Mouse (Mus musculus): Measurements from ENCODE around the gene Col11a2. TPM values are rescaled to one million over a fixed set of nuclear protein-coding genes. Genes with fewer than 3 reads are reported as not detected.

The Col11a2 gene
- polyA plus RNA-seq, 1 experiment from 2014 or later = 53.9 TPM

GRCm38 (mm10) chr17:34057224-34057623 is 18.0 kb downstream of the Col11a2 start:
- Histone ChIP-seq H3K4me2 (ENCODE audit: low read depth, low read length) (no peak overlapping the region), H3K4me1 (ENCODE audit: control insufficient read depth, insufficient read depth, low read length) (no peaks in the 10 kb centered on the region), H3K27ac (replicated peaks; ENCODE audit: low read depth, low read length) (no peak overlapping the region), H3K27me3 (replicated peaks; ENCODE audit: control insufficient read depth, insufficient read depth, low read length) (no peaks in the 10 kb centered on the region), H3K9ac (ENCODE audit: low read depth, low read length) (no peak overlapping the region), H3K9me3 (ENCODE audit: control insufficient read depth, low read length) (no peaks in the 10 kb centered on the region), H3K36me3 (ENCODE audit: control insufficient read depth, insufficient read depth, low read length) (no peaks in the 10 kb centered on the region; the same call in 1 of the 2 replicates), H3K4me3 (ENCODE audit: low read depth, low read length) (no peak overlapping the region)
- DNase-seq (ENCODE audit: low spot score) (no peak), ATAC-seq (ENCODE audit: low read depth) (no peak)
- 72% methylated on average over 7 of the region's 7 CpGs for WGBS

GRCm38 (mm10) chr17:34068864-34069263 is 29.6 kb downstream of the Col11a2 start:
- no peaks in the 10 kb centered on the region for H3K27me3 ChIP-seq (replicated peaks; ENCODE audit: control insufficient read depth, insufficient read depth, low read length)
- WGBS = 51% methylated on average over 3 of the region's 3 CpGs
- H3K9ac ChIP-seq (ENCODE audit: low read depth, low read length) = no peak overlapping the region
- no peak overlapping the region for H3K27ac ChIP-seq (replicated peaks; ENCODE audit: low read depth, low read length)
- H3K4me2 ChIP-seq (ENCODE audit: low read depth, low read length) = no peak overlapping the region
- ATAC-seq (ENCODE audit: low read depth) = 0 out of 2 replicates have a peak, but pooled peaks have one; percentile 39
- H3K4me1 ChIP-seq (ENCODE audit: control insufficient read depth, insufficient read depth, low read length) = no peaks in the 10 kb centered on the region
- no peak overlapping the region for H3K4me3 ChIP-seq (ENCODE audit: low read depth, low read length)
- H3K9me3 ChIP-seq (ENCODE audit: control insufficient read depth, low read length) = no peaks in the 10 kb centered on the region
- DNase-seq (ENCODE audit: low spot score) = peak; percentile 19
- H3K36me3 ChIP-seq (ENCODE audit: control insufficient read depth, insufficient read depth, low read length) = 0 out of 2 replicates have a peak, but pooled peaks cover 3% of the 10 kb centered on the region

- no peaks in the 10 kb centered on the region for H3K4me1 ChIP-seq (ENCODE audit: control insufficient read depth, insufficient read depth, low read length)
- no peaks in the 10 kb centered on the region for H3K36me3 ChIP-seq (ENCODE audit: control insufficient read depth, insufficient read depth, low read length)
- no peak overlapping the region for H3K4me2 ChIP-seq (ENCODE audit: low read depth, low read length)
- H3K27me3 ChIP-seq (replicated peaks; ENCODE audit: control insufficient read depth, insufficient read depth, low read length) = peaks cover 9% of the 10 kb centered on the region
- 74% methylated on average over 5 of the region's 5 CpGs for WGBS
- H3K9ac ChIP-seq (ENCODE audit: low read depth, low read length) = no peak overlapping the region
- H3K9me3 ChIP-seq (ENCODE audit: control insufficient read depth, low read length) = no peaks in the 10 kb centered on the region
- H3K4me3 ChIP-seq (ENCODE audit: low read depth, low read length) = no peak overlapping the region
- no peak overlapping the region for H3K27ac ChIP-seq (replicated peaks; ENCODE audit: low read depth, low read length)
- DNase-seq (ENCODE audit: low spot score) (no peak), ATAC-seq (ENCODE audit: low read depth) (no peak)
Observed at GRCm38 (mm10) chr17:34072091-34072490, 32.9 kb downstream of the Col11a2 start.

GRCm38 (mm10) chr17:34075271-34075670 is 36.0 kb downstream of the Col11a2 start:
- Histone ChIP-seq H3K9me3 (ENCODE audit: control insufficient read depth, low read length) (no peaks in the 10 kb centered on the region), H3K27me3 (replicated peaks; ENCODE audit: control insufficient read depth, insufficient read depth, low read length) (peaks cover 12% of the 10 kb centered on the region), H3K9ac (ENCODE audit: low read depth, low read length) (no peak overlapping the region), H3K27ac (replicated peaks; ENCODE audit: low read depth, low read length) (no peak overlapping the region), H3K4me2 (ENCODE audit: low read depth, low read length) (no peak overlapping the region), H3K4me1 (ENCODE audit: control insufficient read depth, insufficient read depth, low read length) (no peaks in the 10 kb centered on the region), H3K36me3 (ENCODE audit: control insufficient read depth, insufficient read depth, low read length) (no peaks in the 10 kb centered on the region), H3K4me3 (ENCODE audit: low read depth, low read length) (no peak overlapping the region)
- 46% methylated on average over 7 of the region's 7 CpGs for WGBS
- DNase-seq (ENCODE audit: low spot score) (peak; percentile 41), ATAC-seq (ENCODE audit: low read depth) (no peak)

- no peaks in the 10 kb centered on the region for H3K9me3 ChIP-seq (ENCODE audit: control insufficient read depth, low read length)
- no peak overlapping the region for H3K4me2 ChIP-seq (ENCODE audit: low read depth, low read length)
- peaks cover 12% of the 10 kb centered on the region for H3K27me3 ChIP-seq (replicated peaks; ENCODE audit: control insufficient read depth, insufficient read depth, low read length)
- no peaks in the 10 kb centered on the region for H3K36me3 ChIP-seq (ENCODE audit: control insufficient read depth, insufficient read depth, low read length)
- no peak overlapping the region for H3K9ac ChIP-seq (ENCODE audit: low read depth, low read length)
- ATAC-seq (ENCODE audit: low read depth) (no peak), DNase-seq (ENCODE audit: low spot score) (peak; percentile 80)
- H3K4me1 ChIP-seq (ENCODE audit: control insufficient read depth, insufficient read depth, low read length) = no peaks in the 10 kb centered on the region
- 1% methylated on average over 9 of the region's 9 CpGs for WGBS
- H3K4me3 ChIP-seq (ENCODE audit: low read depth, low read length) = no peak overlapping the region
- no peak overlapping the region for H3K27ac ChIP-seq (replicated peaks; ENCODE audit: low read depth, low read length)
Observed at GRCm38 (mm10) chr17:34077549-34077948, 38.3 kb downstream of the Col11a2 start.

- H3K9me3 ChIP-seq (ENCODE audit: control insufficient read depth, low read length) = no peaks in the 10 kb centered on the region
- peaks cover 12% of the 10 kb centered on the region for H3K27me3 ChIP-seq (replicated peaks; ENCODE audit: control insufficient read depth, insufficient read depth, low read length)
- H3K36me3 ChIP-seq (ENCODE audit: control insufficient read depth, insufficient read depth, low read length) = no peaks in the 10 kb centered on the region
- ATAC-seq (ENCODE audit: low read depth) (no peak), DNase-seq (ENCODE audit: low spot score) (no peak)
- H3K27ac ChIP-seq (replicated peaks; ENCODE audit: low read depth, low read length) = no peak overlapping the region
- no peaks in the 10 kb centered on the region for H3K4me1 ChIP-seq (ENCODE audit: control insufficient read depth, insufficient read depth, low read length)
- no peak overlapping the region for H3K4me2 ChIP-seq (ENCODE audit: low read depth, low read length)
- no peak overlapping the region for H3K4me3 ChIP-seq (ENCODE audit: low read depth, low read length)
- WGBS = 68% methylated on average over 4 of the region's 4 CpGs
- H3K9ac ChIP-seq (ENCODE audit: low read depth, low read length) = no peak overlapping the region
Observed at GRCm38 (mm10) chr17:34078148-34078547, 38.9 kb downstream of the Col11a2 start.

- 91% methylated on average over 11 of the region's 11 CpGs for WGBS
- no peaks in the 10 kb centered on the region for H3K9me3 ChIP-seq (ENCODE audit: control insufficient read depth, low read length)
Observed at GRCm38 (mm10) chr17:34079002-34079401, 39.8 kb downstream of the Col11a2 start.

GRCm38 (mm10) chr17:34079621-34080020 is 40.4 kb downstream of the Col11a2 start:
- H3K9ac ChIP-seq (ENCODE audit: low read depth, low read length) = no peak overlapping the region
- DNase-seq (ENCODE audit: low spot score) = peak; percentile 83
- no peaks in the 10 kb centered on the region for H3K4me1 ChIP-seq (ENCODE audit: control insufficient read depth, insufficient read depth, low read length)
- H3K27me3 ChIP-seq (replicated peaks; ENCODE audit: control insufficient read depth, insufficient read depth, low read length) = peaks cover 12% of the 10 kb centered on the region
- H3K9me3 ChIP-seq (ENCODE audit: control insufficient read depth, low read length) = no peaks in the 10 kb centered on the region
- 16% methylated on average over 5 of the region's 5 CpGs for WGBS
- no peaks in the 10 kb centered on the region for H3K36me3 ChIP-seq (ENCODE audit: control insufficient read depth, insufficient read depth, low read length)
- ATAC-seq (ENCODE audit: low read depth) = peak; percentile 75
- no peak overlapping the region for H3K27ac ChIP-seq (replicated peaks; ENCODE audit: low read depth, low read length)
- no peak overlapping the region for H3K4me2 ChIP-seq (ENCODE audit: low read depth, low read length)
- no peak overlapping the region for H3K4me3 ChIP-seq (ENCODE audit: low read depth, low read length)

More at GRCm38 (mm10) chr17:34079002-34079401, 39.8 kb downstream of the Col11a2 start:
- ATAC-seq (ENCODE audit: low read depth) (no peak), DNase-seq (ENCODE audit: low spot score) (no peak)
- Histone ChIP-seq H3K4me3 (ENCODE audit: low read depth, low read length) (no peak overlapping the region), H3K27me3 (replicated peaks; ENCODE audit: control insufficient read depth, insufficient read depth, low read length) (peaks cover 12% of the 10 kb centered on the region), H3K4me2 (ENCODE audit: low read depth, low read length) (no peak overlapping the region), H3K27ac (replicated peaks; ENCODE audit: low read depth, low read length) (no peak overlapping the region), H3K4me1 (ENCODE audit: control insufficient read depth, insufficient read depth, low read length) (no peaks in the 10 kb centered on the region), H3K9ac (ENCODE audit: low read depth, low read length) (no peak overlapping the region), H3K36me3 (ENCODE audit: control insufficient read depth, insufficient read depth, low read length) (no peaks in the 10 kb centered on the region)

- ATAC-seq (ENCODE audit: low read depth) (no peak), DNase-seq (ENCODE audit: low spot score) (peak; percentile 35)
- Histone ChIP-seq H3K9ac (ENCODE audit: low read depth, low read length) (no peak overlapping the region), H3K4me2 (ENCODE audit: low read depth, low read length) (no peak overlapping the region), H3K27me3 (replicated peaks; ENCODE audit: control insufficient read depth, insufficient read depth, low read length) (no peaks in the 10 kb centered on the region), H3K36me3 (ENCODE audit: control insufficient read depth, insufficient read depth, low read length) (no peaks in the 10 kb centered on the region), H3K4me3 (ENCODE audit: low read depth, low read length) (no peak overlapping the region), H3K27ac (replicated peaks; ENCODE audit: low read depth, low read length) (no peak overlapping the region), H3K4me1 (ENCODE audit: control insufficient read depth, insufficient read depth, low read length) (no peaks in the 10 kb centered on the region), H3K9me3 (ENCODE audit: control insufficient read depth, low read length) (no peaks in the 10 kb centered on the region)
- 7% methylated on average over 8 of the region's 8 CpGs for WGBS
Observed at GRCm38 (mm10) chr17:34083104-34083503, 43.9 kb downstream of the Col11a2 start.

All from embryonic facial prominence, embryonic 14.5 days (tissue).